Mouse (Mus musculus) liver, postnatal 0 days (tissue): Measurements from ENCODE around the gene Slc39a11.

ENCODE experiments used
- CTCF ChIP-seq: sonication (generic); IDR thresholded peaks from 2 replicates; pipeline ENCODE4 v1.5.1; 2016; ENCODE audit warnings: antibody characterized with exemption, low read depth
- EP300 ChIP-seq: IDR thresholded peaks from 2 replicates; pipeline ENCODE4 v1.6.1; 2016; ENCODE audit warnings: antibody characterized with exemption, low read depth, mild to moderate bottlenecking

DNA sequence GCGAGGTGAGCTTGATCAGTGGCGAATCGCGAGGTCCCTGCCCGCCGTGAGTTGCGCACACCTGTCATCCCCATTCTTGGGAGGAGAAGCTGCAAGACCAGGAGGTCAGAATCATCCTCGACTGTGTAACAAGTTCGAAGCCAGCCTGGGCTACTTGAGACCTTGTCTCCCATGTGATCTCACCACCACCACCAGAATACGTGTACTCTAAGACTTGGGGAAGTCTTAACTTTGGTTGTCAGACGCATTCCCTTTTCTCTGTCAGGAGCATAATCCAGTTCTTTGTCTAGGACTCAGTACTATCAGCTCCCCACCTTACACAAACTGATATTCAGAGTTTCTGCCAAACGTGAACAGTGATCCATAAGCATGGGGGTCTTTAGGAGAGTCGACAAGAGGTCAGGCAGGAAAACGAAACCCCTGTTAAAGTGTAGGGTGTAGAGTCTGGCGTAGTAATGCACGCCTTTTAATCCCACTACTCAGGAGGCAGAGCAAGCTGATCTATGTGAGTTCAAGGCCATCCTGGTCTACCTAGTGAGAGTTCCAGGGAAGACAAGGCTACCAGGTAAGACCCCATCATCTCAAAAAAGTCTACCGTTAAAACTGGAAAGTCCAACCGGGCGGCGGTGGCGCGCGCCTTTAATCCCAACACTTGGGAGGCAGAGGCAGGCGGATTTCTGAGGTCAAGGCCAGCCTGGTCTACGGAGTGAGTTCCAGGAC, 35.0 kb upstream of the Slc39a11 start:
- TF ChIP-seq CTCF, result no peak
- no peak for TF ChIP-seq EP300
